Mouse (Mus musculus): ENCODE measurements around the gene Plekha7.

The Plekha7 gene

GRCm38 (mm10) chr7:116248536-116248935 lies 59.6 kb downstream of the Plekha7 start:
- DNase-seq (ENCODE audit: low spot score), result no peak

GRCm38 (mm10) chr7:116247377-116247729 lies 60.8 kb downstream of the Plekha7 start:
- DNase-seq (ENCODE audit: low spot score), result no peak

- no peak for DNase-seq (ENCODE audit: low spot score)
These were observed 61.3 kb downstream of the Plekha7 start for GRCm38 (mm10) chr7:116246696-116247376.

GRCm38 (mm10) chr7:116245815-116246695 lies 62.1 kb downstream of the Plekha7 start:
- DNase-seq (ENCODE audit: low spot score), result no peak

- no peak for DNase-seq (ENCODE audit: low spot score)
These were observed 63.6 kb downstream of the Plekha7 start for GRCm38 (mm10) chr7:116244302-116245165.

- DNase-seq (ENCODE audit: low spot score), result no peak
These were observed 65.4 kb downstream of the Plekha7 start for GRCm38 (mm10) chr7:116242810-116243209.

GRCm38 (mm10) chr7:116241601-116242000 lies 66.6 kb downstream of the Plekha7 start:
- DNase-seq (ENCODE audit: low spot score), result no peak

GRCm38 (mm10) chr7:116240791-116241474 lies 67.2 kb downstream of the Plekha7 start:
- no peak for DNase-seq (ENCODE audit: low spot score)

- DNase-seq (ENCODE audit: low spot score), result no peak
These were observed 67.8 kb downstream of the Plekha7 start for GRCm38 (mm10) chr7:116240353-116240752.

GRCm38 (mm10) chr7:116238320-116238719 lies 69.9 kb downstream of the Plekha7 start:
- DNase-seq (ENCODE audit: low spot score), result no peak

- no peak for DNase-seq (ENCODE audit: low spot score)
These were observed 70.8 kb downstream of the Plekha7 start for GRCm38 (mm10) chr7:116237157-116237981.

- DNase-seq (ENCODE audit: low spot score), result no peak
These were observed 71.6 kb downstream of the Plekha7 start for GRCm38 (mm10) chr7:116236608-116237007.

- DNase-seq (ENCODE audit: low spot score), result no peak
These were observed 73.8 kb downstream of the Plekha7 start for GRCm38 (mm10) chr7:116234287-116234806.

- DNase-seq (ENCODE audit: low spot score), result no peak
These were observed 77.2 kb downstream of the Plekha7 start for GRCm38 (mm10) chr7:116230811-116231609.

- DNase-seq (ENCODE audit: low spot score), result no peak
These were observed 81.3 kb downstream of the Plekha7 start for GRCm38 (mm10) chr7:116226877-116227282.

- no peak for DNase-seq (ENCODE audit: low spot score)
These were observed 81.9 kb downstream of the Plekha7 start for GRCm38 (mm10) chr7:116226316-116226715.

- DNase-seq (ENCODE audit: low spot score), result no peak
These were observed 83.6 kb downstream of the Plekha7 start for GRCm38 (mm10) chr7:116224543-116224942.

GRCm38 (mm10) chr7:116223010-116223783 lies 85.0 kb downstream of the Plekha7 start:
- DNase-seq (ENCODE audit: low spot score), result no peak
